10 mouse cellular contexts compared by ENCODE assay signal in the genomic region with DNA sequence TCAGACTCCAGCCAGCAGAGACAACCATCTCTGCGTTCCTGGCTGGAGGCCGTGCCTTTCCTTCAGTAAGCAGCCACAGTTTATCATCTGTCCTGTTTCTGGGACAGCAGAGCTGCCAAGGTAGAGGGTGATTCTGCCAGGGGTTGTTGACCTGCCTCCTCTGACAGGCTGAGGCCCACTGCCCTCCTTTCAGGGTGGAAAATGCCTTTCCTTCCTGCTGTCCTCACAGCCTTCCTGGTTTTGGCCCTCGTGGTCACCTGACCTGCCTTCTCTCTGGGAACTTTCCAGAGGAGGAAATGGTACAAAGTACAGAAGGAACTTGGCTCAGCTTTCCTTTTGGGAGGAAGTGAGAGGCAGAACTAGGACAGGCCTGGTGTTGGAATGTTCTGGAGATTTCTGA. TPM values are rescaled to one million over a fixed set of nuclear protein-coding genes. Genes with fewer than 3 reads are reported as not detected.
DNase-seq lines count a peak whose midpoint lies in the region; ATAC-seq and TF ChIP-seq lines count a peak whose summit lies in the region.
"Had no signal": no experiment of that assay in that cellular context is flagged by ENCODE, and none has a peak within 500 bp of the region (broad histone marks: within the 10 kb centered on the region; RNA-seq: fewer than 3 reads in every experiment).

No protein-coding gene starts in this region.

- intact Hi-C loops in left cerebral cortex, postnatal 4 days (cut with DNase I) = no loop called here
- intact Hi-C loops in left cerebral cortex, postnatal 10 days (cut with DNase I) = no loop called here

- H3K27me3 ChIP-seq in intestine, postnatal 0 days (replicated peaks; ENCODE audit: control insufficient read depth, insufficient read depth, low read length) = no peaks in the 10 kb centered on the region
- H3K27me3 ChIP-seq in lung, embryonic 16.5 days (ENCODE audit: control insufficient read depth, insufficient read depth, low read depth, low read length) = no peaks in the 10 kb centered on the region

- H3K9me3 ChIP-seq in intestine, postnatal 0 days (ENCODE audit: control insufficient read depth) = no peaks in the 10 kb centered on the region
- no peaks in the 10 kb centered on the region for H3K9me3 ChIP-seq in lung, embryonic 16.5 days (ENCODE audit: control insufficient read depth, low read length)

- H3K9ac ChIP-seq in intestine, postnatal 0 days (ENCODE audit: low read depth, low read length) = no peak overlapping the region
- H3K9ac ChIP-seq in lung, embryonic 16.5 days (ENCODE audit: low read length) = 0 out of 2 replicates have a peak overlapping the region, but pooled peaks have one; percentile 5

- H3K4me1 ChIP-seq in brown adipose tissue, adult 24 weeks (ENCODE audit: control insufficient read depth, insufficient read depth, insufficient read length, low read length) = peaks cover 10% of the 10 kb centered on the region; the same call in 1 of the 2 replicates
- H3K4me1 ChIP-seq in intestine, postnatal 0 days (replicated peaks; ENCODE audit: control insufficient read depth, insufficient read depth, low read length) = no peaks in the 10 kb centered on the region
- H3K4me1 ChIP-seq in lung, embryonic 16.5 days (replicated peaks; ENCODE audit: control insufficient read depth, insufficient read depth, low read length) = peaks cover 3% of the 10 kb centered on the region

- H3K36me3 ChIP-seq in intestine, postnatal 0 days (ENCODE audit: control insufficient read depth, insufficient read depth) = peaks cover 60% of the 10 kb centered on the region
- peaks cover 56% of the 10 kb centered on the region for H3K36me3 ChIP-seq in lung, embryonic 16.5 days (ENCODE audit: control insufficient read depth, insufficient read depth, low read length)

- H3K27ac ChIP-seq in brown adipose tissue, adult 24 weeks (replicated peaks; ENCODE audit: low read depth, low read length) = peak overlapping the region; percentile 96
- H3K27ac ChIP-seq in intestine, postnatal 0 days (ENCODE audit: low read depth, low read length) = peak overlapping the region; percentile 81
- H3K27ac ChIP-seq in lung, embryonic 16.5 days (ENCODE audit: low read length) = peak overlapping the region; percentile 79

- no peak for DNase-seq in frontal cortex, adult 2 months (ENCODE audit: extremely low spot score in 1 of 2, low spot score in 1 of 2)
- no peak for DNase-seq in left cerebral cortex, postnatal 4 days
- DNase-seq in left cerebral cortex, postnatal 10 days (ENCODE audit: extremely low spot score in 1 of 2, low spot score in 2 of 2) = no peak

- H3K4me3 ChIP-seq in brown adipose tissue, adult 24 weeks (ENCODE audit: insufficient read depth, low read depth, low read length) = no peak overlapping the region
- no peak overlapping the region for H3K4me3 ChIP-seq in intestine, postnatal 0 days (ENCODE audit: low read depth, low read length)
- H3K4me3 ChIP-seq in lung, embryonic 16.5 days (ENCODE audit: low read length) = no peak overlapping the region

- 26% methylated on average over 3 of the region's 3 CpGs for WGBS in intestine, postnatal 0 days
- WGBS in lung, embryonic 16.5 days = 68% methylated on average over 3 of the region's 3 CpGs

- ATAC-seq in frontal cortex, adult (ENCODE audit: low TSS enrichment) = peak; percentile 24; the same call in 1 of the 2 replicates
- peak; percentile 92 for ATAC-seq in intestine, postnatal 0 days
- peak; percentile 71 for ATAC-seq in lung, embryonic 16.5 days (ENCODE audit: low read depth)
- no peak for ATAC-seq in megakaryocyte-erythroid progenitor cell, adult 5-6 weeks (replicated peaks; ENCODE audit: low FRiP score, low TSS enrichment, poor library complexity, severe bottlenecking)

- TF ChIP-seq CTCF in intestine, postnatal 0 days (IDR thresholded peaks at IDR 0.05; ENCODE audit: low read depth) = no peak

- peak overlapping the region; percentile 46 for H3K4me2 ChIP-seq in intestine, postnatal 0 days (replicated peaks; ENCODE audit: low read depth)
- no peak overlapping the region for H3K4me2 ChIP-seq in lung, embryonic 16.5 days (ENCODE audit: low read depth, low read length)

RNA-seq across cellular contexts. Expression of a gene that starts 7.4 kb away (rescaled TPM):
- 15.9 and 23.0 TPM in 2 replicates for polyA plus RNA-seq in frontal cortex, adult 2 months (2012; rRNA removed)
- 16.0 and 45.5 TPM in 2 replicates for polyA plus RNA-seq in brown adipose tissue, adult 24 weeks (2012; ENCODE audit: insufficient read depth, insufficient read length, missing spikeins)
- 18.9 TPM in 2 replicates for polyA plus RNA-seq in intestine, postnatal 0 days (2015; fragmentation: Nextera tagmentation; extraction: Ambion mirVana)
- 2.0 and 2.4 TPM in 2 replicates for polyA plus RNA-seq in lung, embryonic 16.5 days (2015; fragmentation: Nextera tagmentation; extraction: Ambion mirVana)
- total RNA-seq in left cerebral cortex, postnatal 4 days (2021) = 10 to 100 TPM in 1 of 2 experiments, not detected in 1; 21.0 TPM
- not detected in 2 replicates for total RNA-seq in megakaryocyte-erythroid progenitor cell, adult 5-6 weeks (2014; fragmentation: Nextera tagmentation)
- not detected in 2 replicates for total RNA-seq in megakaryocyte-erythroid progenitor cell, adult 5-6 weeks (2017)
- 10 to 100 TPM; 18.5 to 22.8 TPM for total RNA-seq in left cerebral cortex, postnatal 10 days (2021)
- polyA plus RNA-seq: brain, embryonic 14.5 days; gonadal fat pad, adult 2 months had no signal

RNA-seq across cellular contexts. Expression of a gene that starts 7.5 kb away (rescaled TPM):
- 358 and 364 TPM in 2 replicates for polyA plus RNA-seq in frontal cortex, adult 2 months (2012; rRNA removed)
- polyA plus RNA-seq in brown adipose tissue, adult 24 weeks (2012; ENCODE audit: insufficient read depth, insufficient read length, missing spikeins) = 58.1 and 84.9 TPM in 2 replicates
- polyA plus RNA-seq in intestine, postnatal 0 days (2015; fragmentation: Nextera tagmentation; extraction: Ambion mirVana) = 256 and 269 TPM in 2 replicates
- polyA plus RNA-seq in lung, embryonic 16.5 days (2015; fragmentation: Nextera tagmentation; extraction: Ambion mirVana) = 344 and 348 TPM in 2 replicates
- total RNA-seq in left cerebral cortex, postnatal 4 days (2021) = 100 to 1,000 TPM; 175 to 189 TPM
- 71.3 and 81.0 TPM in 2 replicates for total RNA-seq in megakaryocyte-erythroid progenitor cell, adult 5-6 weeks (2014; fragmentation: Nextera tagmentation)
- total RNA-seq in megakaryocyte-erythroid progenitor cell, adult 5-6 weeks (2017) = 150 and 265 TPM in 2 replicates
- 100 to 1,000 TPM; 142 to 154 TPM for total RNA-seq in left cerebral cortex, postnatal 10 days (2021)

RNA-seq across cellular contexts. Expression of a gene that starts 8.7 kb away (rescaled TPM):
- polyA plus RNA-seq in frontal cortex, adult 2 months (2012; rRNA removed) = 47.9 and 51.8 TPM in 2 replicates
- 23.3 and 26.1 TPM in 2 replicates for polyA plus RNA-seq in brown adipose tissue, adult 24 weeks (2012; ENCODE audit: insufficient read depth, insufficient read length, missing spikeins)
- 36.4 and 37.8 TPM in 2 replicates for polyA plus RNA-seq in intestine, postnatal 0 days (2015; fragmentation: Nextera tagmentation; extraction: Ambion mirVana)
- 66.6 and 69.5 TPM in 2 replicates for polyA plus RNA-seq in lung, embryonic 16.5 days (2015; fragmentation: Nextera tagmentation; extraction: Ambion mirVana)
- total RNA-seq in left cerebral cortex, postnatal 4 days (2021) = 10 to 100 TPM; 45.1 to 47.6 TPM
- 39.4 and 43.2 TPM in 2 replicates for total RNA-seq in megakaryocyte-erythroid progenitor cell, adult 5-6 weeks (2014; fragmentation: Nextera tagmentation)
- 48.1 and 50.7 TPM in 2 replicates for total RNA-seq in megakaryocyte-erythroid progenitor cell, adult 5-6 weeks (2017)
- 10 to 100 TPM; 32.6 to 39.9 TPM for total RNA-seq in left cerebral cortex, postnatal 10 days (2021)

RNA-seq across cellular contexts. Expression of a gene that starts 31.9 kb away (rescaled TPM):
- 125 and 132 TPM in 2 replicates for polyA plus RNA-seq in frontal cortex, adult 2 months (2012; rRNA removed)
- polyA plus RNA-seq in brown adipose tissue, adult 24 weeks (2012; ENCODE audit: insufficient read depth, insufficient read length, missing spikeins) = 88.8 and 92.4 TPM in 2 replicates
- polyA plus RNA-seq in intestine, postnatal 0 days (2015; fragmentation: Nextera tagmentation; extraction: Ambion mirVana) = 200 and 201 TPM in 2 replicates
- 127 and 138 TPM in 2 replicates for polyA plus RNA-seq in lung, embryonic 16.5 days (2015; fragmentation: Nextera tagmentation; extraction: Ambion mirVana)
- 10 to 100 TPM; 54.7 to 62.7 TPM for total RNA-seq in left cerebral cortex, postnatal 4 days (2021)
- 31.7 and 48.4 TPM in 2 replicates for total RNA-seq in megakaryocyte-erythroid progenitor cell, adult 5-6 weeks (2014; fragmentation: Nextera tagmentation)
- total RNA-seq in megakaryocyte-erythroid progenitor cell, adult 5-6 weeks (2017) = 36.3 and 37.6 TPM in 2 replicates
- 10 to 100 TPM; 59.2 to 66.9 TPM for total RNA-seq in left cerebral cortex, postnatal 10 days (2021)
